Mouse (Mus musculus) cerebellum, adult 2 months (tissue): ENCODE results near the gene Plekhd1. TPM values are rescaled to one million over a fixed set of nuclear protein-coding genes. Genes with fewer than 3 reads are reported as not detected.

Experiments used
- DNase-seq, 2 experiments: peaks; one replicate each; pipeline ENCODE4 v3.0.0; 2021
- H3K27ac ChIP-seq: fragments of 200-500 bp; 2 replicates; pipeline ENCODE4 v1.5.1; 2012; ENCODE audit warnings: low read length, control low read depth, inconsistent platforms; ENCODE audit not compliant: insufficient read depth
- H3K27me3 ChIP-seq: fragments of 200-500 bp; 2 replicates; pipeline ENCODE4 v1.6.1; 2012; ENCODE audit warnings: inconsistent platforms, mild to moderate bottlenecking, low read length, moderate library complexity; ENCODE audit not compliant: control insufficient read depth, insufficient read depth
- H3K4me1 ChIP-seq: fragments of 200-500 bp; 2 replicates; pipeline ENCODE4 v1.6.1; 2011; ENCODE audit warnings: low read length; ENCODE audit not compliant: control insufficient read depth, insufficient read depth
- H3K4me3 ChIP-seq: fragments of 200-500 bp; replicated peaks from 2 replicates; pipeline ENCODE3; 2011; ENCODE audit warnings: mild to moderate bottlenecking, low read depth, low read length, control low read depth; ENCODE audit not compliant: insufficient read depth
- CTCF ChIP-seq: fragments of 200-500 bp; IDR thresholded peaks from 2 replicates; pipeline ENCODE4 v1.5.1; 2011; ENCODE audit warnings: low read depth, mild to moderate bottlenecking, control low read depth, low read length, moderate library complexity, borderline replicate concordance; ENCODE audit not compliant: insufficient read depth
- POLR2A ChIP-seq: fragments of 200-500 bp; IDR thresholded peaks from 2 replicates; pipeline ENCODE4 v1.6.1; 2011; ENCODE audit warnings: low read length, control low read depth, borderline replicate concordance; ENCODE audit not compliant: insufficient read depth
- WGBS: fragments of 180-500 bp; shearing (Covaris S2); methylation state at CpG from one replicate; pipeline ENCODE4 v1.1.7; 2018; 5-methylcytosine and 5-hydroxymethylcytosine counted together
- polyA plus RNA-seq: library from polyadenylated mRNA; depleted of rRNA; stranded (reverse); fragments of >200 nt; gene quantifications from 2 replicates; pipeline ENCODE4 v1.2.3, GENCODE M21; 2012; rRNA removed

Gene Plekhd1
- polyA plus RNA-seq, 1 experiment: 61.7 TPM

GRCm38 (mm10) chr12:80762982-80763381 is 70.6 kb downstream of the Plekhd1 start:
- H3K27ac ChIP-seq: no peak overlapping the region
- H3K4me3 ChIP-seq: no peak overlapping the region
- H3K27me3 ChIP-seq: no peaks in the 10 kb centered on the region
- DNase-seq: no peak
- no peaks in the 10 kb centered on the region; the same call in 1 of the 2 replicates for H3K4me1 ChIP-seq
- WGBS: 73% methylated on average over 5 of the region's 5 CpGs
- TF ChIP-seq CTCF (no peak), POLR2A (no peak)

GRCm38 (mm10) chr12:80764116-80764515 is 71.7 kb downstream of the Plekhd1 start:
- H3K27ac ChIP-seq: no peak overlapping the region
- WGBS: 73% methylated on average over 4 of the region's 4 CpGs
- no peaks in the 10 kb centered on the region for H3K27me3 ChIP-seq
- TF ChIP-seq CTCF (no peak), POLR2A (no peak)
- H3K4me3 ChIP-seq: no peak overlapping the region
- no peak for DNase-seq
- H3K4me1 ChIP-seq: no peaks in the 10 kb centered on the region; the same call in 1 of the 2 replicates

GRCm38 (mm10) chr12:80769697-80770096 is 77.3 kb downstream of the Plekhd1 start:
- H3K4me3 ChIP-seq: peak overlapping the region; percentile 17
- 14% methylated on average over 11 of the region's 11 CpGs for WGBS
- H3K27me3 ChIP-seq: no peaks in the 10 kb centered on the region
- H3K4me1 ChIP-seq: no peaks in the 10 kb centered on the region
- TF ChIP-seq POLR2A (no peak), CTCF (peak; percentile 99)
- DNase-seq: peak; percentile 75 to 86
- no peak overlapping the region for H3K27ac ChIP-seq

Other genes with a start within 250 kb of the Plekhd1 start
- gene Exd2, start 229.5 kb upstream of the Plekhd1 start, polyA plus RNA-seq: 61.5 and 68.0 TPM in 2 replicates
- 29.3 and 32.8 TPM in 2 replicates for gene Galnt16, start 174.3 kb upstream of the Plekhd1 start, polyA plus RNA-seq
- gene Slc39a9, start 48.7 kb upstream of the Plekhd1 start, polyA plus RNA-seq: 31.9 and 33.5 TPM in 2 replicates
- 79.5 and 92.0 TPM in 2 replicates for gene Erh, start 48.2 kb upstream of the Plekhd1 start, polyA plus RNA-seq
- 4.9 and 5.4 TPM in 2 replicates for gene Ccdc177, start 68.1 kb downstream of the Plekhd1 start, polyA plus RNA-seq
- gene Susd6, start 97.9 kb downstream of the Plekhd1 start, polyA plus RNA-seq: 46.3 and 54.8 TPM in 2 replicates